Mouse (Mus musculus): ENCODE measurements around the gene Ccl1.

DNA sequence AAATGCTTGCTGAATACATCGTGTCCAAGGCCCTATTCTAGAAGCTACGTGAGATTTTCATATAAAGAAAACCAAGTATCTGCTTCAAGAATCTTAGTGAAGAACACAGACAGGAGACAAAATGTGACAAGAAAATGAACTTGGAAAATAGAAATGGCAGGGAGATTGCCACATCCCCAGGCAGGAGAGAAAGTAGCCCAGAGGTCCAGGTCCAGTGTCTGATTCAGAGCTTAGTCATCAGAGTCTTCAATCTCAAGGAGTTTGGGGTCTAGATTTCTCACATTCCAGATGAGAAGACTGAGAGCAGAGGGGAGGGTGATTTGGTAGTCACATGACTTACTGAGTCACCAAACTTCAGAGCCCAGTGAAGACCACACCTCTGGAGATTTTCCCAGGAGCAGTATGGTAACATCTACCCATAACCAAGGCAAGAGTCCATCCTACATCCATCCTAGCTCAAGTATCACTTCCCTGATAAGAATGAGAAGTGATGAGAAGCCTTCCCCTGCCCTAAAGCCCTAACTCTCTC, 98.5 kb downstream of the Ccl1 start:
- TF ChIP-seq CTCF (IDR thresholded peaks at IDR 0.05; ENCODE audit: borderline replicate concordance, insufficient read depth, low read length) (no peak), POLR2A (IDR thresholded peaks at IDR 0.05; ENCODE audit: low read depth, low read length) (no peak)
